Mouse (Mus musculus) MEL (cell line): ENCODE data around the gene Gfpt1. TPM values are rescaled to one million over a fixed set of nuclear protein-coding genes. Genes with fewer than 3 reads are reported as not detected.

Source experiments
- DNase-seq: peaks from one replicate; pipeline ENCODE4 v3.0.0; 2011; ENCODE audit warnings: low read depth, low spot score
- H3K27ac ChIP-seq: 2 replicates; pipeline ENCODE4 v1.5.1; 2012; ENCODE audit warnings: low read depth, mild to moderate bottlenecking, control low read depth, low read length, moderate library complexity; ENCODE audit not compliant: control insufficient read depth
- H3K27me3 ChIP-seq, 2 experiments: fragments of 150-350 bp in 1 of 2; sonication (generic) in 1 of 2; 2 replicates each; pipeline ENCODE4 v1.6.1; 2012; ENCODE audit warnings: low read length in 2 of 2, mild to moderate bottlenecking in 2 of 2, improper control_type of control experiment in 1 of 2, moderate library complexity in 1 of 2; ENCODE audit not compliant: insufficient read depth in 2 of 2, control insufficient read depth in 1 of 2
- H3K36me3 ChIP-seq, 2 experiments: 2 replicates each; pipeline ENCODE4 v1.6.1; 2012 to 2014; ENCODE audit warnings: low read length in 2 of 2, improper control_type of control experiment in 1 of 2, inconsistent platforms in 1 of 2, mild to moderate bottlenecking in 1 of 2; ENCODE audit not compliant: insufficient read depth in 2 of 2, control insufficient read depth in 1 of 2
- H3K4me1 ChIP-seq, 2 experiments: fragments of 150-350 bp in 1 of 2; sonication (generic) in 1 of 2; 2 replicates each; pipeline ENCODE4 v1.6.1; 2012; ENCODE audit warnings: low read length in 2 of 2, improper control_type of control experiment in 1 of 2, mild to moderate bottlenecking in 1 of 2; ENCODE audit not compliant: insufficient read depth in 2 of 2, control insufficient read depth in 1 of 2
- H3K4me3 ChIP-seq, 2 experiments: fragments of 150-350 bp in 1 of 2; sonication (generic) in 1 of 2; 2 replicates each; pipeline ENCODE4 v1.5.1; 2012; ENCODE audit warnings: low read depth in 2 of 2, low read length in 2 of 2, mild to moderate bottlenecking in 2 of 2, moderate library complexity in 2 of 2, control low read depth in 1 of 2, improper control_type of control experiment in 1 of 2; ENCODE audit not compliant: control insufficient read depth in 1 of 2, insufficient read depth in 1 of 2
- H3K79me2 ChIP-seq: 2 replicates; pipeline ENCODE4 v1.6.1; 2012; ENCODE audit warnings: mild to moderate bottlenecking, low read length, moderate library complexity; ENCODE audit not compliant: control insufficient read depth, poor library complexity, insufficient read depth
- H3K9ac ChIP-seq: 2 replicates; pipeline ENCODE4 v1.6.1; 2012; ENCODE audit warnings: low read depth, mild to moderate bottlenecking, control low read depth, low read length, moderate library complexity; ENCODE audit not compliant: control insufficient read depth, poor library complexity, severe bottlenecking
- H3K9me3 ChIP-seq: fragments of 150-350 bp; sonication (generic); replicated peaks from 2 replicates; pipeline ENCODE4 v1.6.1; 2012; ENCODE audit warnings: mild to moderate bottlenecking, low read length, improper control_type of control experiment, moderate library complexity; ENCODE audit not compliant: insufficient read depth
- BHLHE40 ChIP-seq: IDR thresholded peaks from 2 replicates; pipeline ENCODE4 v1.6.1; 2012; ENCODE audit warnings: low read depth, mild to moderate bottlenecking, inconsistent platforms, low read length, improper control_type of control experiment, borderline replicate concordance
- CHD1 ChIP-seq: IDR thresholded peaks from 2 replicates; pipeline ENCODE4 v1.6.1; 2012; ENCODE audit warnings: low read depth, mild to moderate bottlenecking, inconsistent platforms, low read length, improper control_type of control experiment
- CHD2 ChIP-seq: IDR thresholded peaks from 2 replicates; pipeline ENCODE4 v1.6.1; 2011; ENCODE audit warnings: low read length, improper control_type of control experiment
- CTCF ChIP-seq, 3 experiments: IDR thresholded peaks in 2 of 3; conservative IDR thresholded peaks in 1 of 3; 2 replicates each; pipeline ENCODE4 v1.5.1; 2011 to 2012; ENCODE audit warnings: low read length in 3 of 3, low read depth in 2 of 3, mild to moderate bottlenecking in 2 of 3, improper control_type of control experiment in 1 of 3, inconsistent platforms in 1 of 3, mixed read lengths in 1 of 3, moderate library complexity in 1 of 3; ENCODE audit not compliant: control insufficient read depth in 1 of 3, insufficient read depth in 1 of 3, poor library complexity in 1 of 3, severe bottlenecking in 1 of 3
- E2F4 ChIP-seq: IDR thresholded peaks from 2 replicates; pipeline ENCODE4 v1.6.1; 2011; ENCODE audit warnings: low read depth, low read length, improper control_type of control experiment, borderline replicate concordance
- ELF1 ChIP-seq: IDR thresholded peaks from 2 replicates; pipeline ENCODE4 v1.6.1; 2014; ENCODE audit warnings: low read depth, mild to moderate bottlenecking, inconsistent platforms, low read length, improper control_type of control experiment, moderate library complexity
- EP300 ChIP-seq, 2 experiments: IDR thresholded peaks; 2 replicates each; pipeline ENCODE4 v1.6.1; 2011; ENCODE audit warnings: improper control_type of control experiment in 2 of 2, low read length in 2 of 2, low read depth in 1 of 2, mild to moderate bottlenecking in 1 of 2
- ETS1 ChIP-seq: IDR thresholded peaks from 2 replicates; pipeline ENCODE4 v1.6.1; 2012; ENCODE audit warnings: low read depth, mild to moderate bottlenecking, inconsistent platforms, low read length, improper control_type of control experiment, moderate library complexity
- GABPA ChIP-seq: IDR thresholded peaks from 2 replicates; pipeline ENCODE4 v1.6.1; 2012; ENCODE audit warnings: low read depth, mild to moderate bottlenecking, inconsistent platforms, low read length, improper control_type of control experiment, moderate library complexity
- HCFC1 ChIP-seq: IDR thresholded peaks from 2 replicates; pipeline ENCODE4 v1.6.1; 2012; ENCODE audit warnings: low read depth, mild to moderate bottlenecking, inconsistent platforms, low read length, improper control_type of control experiment, moderate library complexity
- JUND ChIP-seq: IDR thresholded peaks from 2 replicates; pipeline ENCODE4 v1.6.1; 2011; ENCODE audit warnings: low read depth, mild to moderate bottlenecking, improper control_type of control experiment, low read length
- KAT2A ChIP-seq: conservative IDR thresholded peaks from 2 replicates; pipeline ENCODE4 v1.6.1; 2012; ENCODE audit warnings: low read depth, low read length, improper control_type of control experiment, inconsistent platforms
- MAFK ChIP-seq: IDR thresholded peaks from 2 replicates; pipeline ENCODE4 v1.6.1; 2011; ENCODE audit warnings: low read depth, mild to moderate bottlenecking, low read length, improper control_type of control experiment, borderline replicate concordance
- MAX ChIP-seq: IDR thresholded peaks from 2 replicates; pipeline ENCODE4 v1.6.1; 2011; ENCODE audit warnings: low read length, improper control_type of control experiment
- MEF2A ChIP-seq: IDR thresholded peaks from 2 replicates; pipeline ENCODE4 v1.6.1; 2014; ENCODE audit warnings: low read depth, mild to moderate bottlenecking, inconsistent platforms, low read length, improper control_type of control experiment; ENCODE audit not compliant: poor library complexity, insufficient replicate concordance, severe bottlenecking; ENCODE audit errors: extremely low read depth
- MXI1 ChIP-seq: IDR thresholded peaks from 2 replicates; pipeline ENCODE4 v1.6.1; 2011; ENCODE audit warnings: mild to moderate bottlenecking, low read depth, low read length, improper control_type of control experiment
- MYB ChIP-seq: IDR thresholded peaks from 2 replicates; pipeline ENCODE4 v1.6.1; 2011; ENCODE audit warnings: mild to moderate bottlenecking, low read depth, low read length, improper control_type of control experiment
- MYC ChIP-seq: IDR thresholded peaks from 2 replicates; pipeline ENCODE4 v1.6.1; 2011; ENCODE audit warnings: low read depth, mild to moderate bottlenecking, low read length, improper control_type of control experiment, moderate library complexity
- NELFE ChIP-seq: IDR thresholded peaks from 2 replicates; pipeline ENCODE4 v1.6.1; 2011; ENCODE audit warnings: low read depth, low read length, improper control_type of control experiment
- NRF1 ChIP-seq: IDR thresholded peaks from 2 replicates; pipeline ENCODE4 v1.6.1; 2014; ENCODE audit warnings: low read depth, mild to moderate bottlenecking, inconsistent platforms, low read length, improper control_type of control experiment, moderate library complexity; ENCODE audit not compliant: poor library complexity, insufficient read depth, severe bottlenecking
- POLR2A ChIP-seq, 2 experiments: IDR thresholded peaks; 2 replicates each; pipeline ENCODE4 v1.6.1; 2011 to 2012; ENCODE audit warnings: low read length in 2 of 2, mild to moderate bottlenecking in 2 of 2, control low read depth in 1 of 2, improper control_type of control experiment in 1 of 2, low read depth in 1 of 2, moderate library complexity in 1 of 2; ENCODE audit not compliant: control insufficient read depth in 1 of 2, insufficient read depth in 1 of 2, poor library complexity in 1 of 2
- POLR2AphosphoS2 ChIP-seq: IDR thresholded peaks from 2 replicates; pipeline ENCODE4 v1.6.1; 2011; ENCODE audit warnings: low read length, improper control_type of control experiment
- POLR2AphosphoS5 ChIP-seq: IDR thresholded peaks from 2 replicates; pipeline ENCODE4 v1.6.1; 2012; ENCODE audit warnings: low read depth, borderline replicate concordance, mild to moderate bottlenecking, inconsistent platforms, low read length, moderate library complexity, mixed read lengths
- RAD21 ChIP-seq: IDR thresholded peaks from 2 replicates; pipeline ENCODE4 v1.6.1; 2011; ENCODE audit warnings: mild to moderate bottlenecking, low read depth, low read length, improper control_type of control experiment
- RCOR1 ChIP-seq: IDR thresholded peaks from 2 replicates; pipeline ENCODE4 v1.6.1; 2012; ENCODE audit warnings: low read depth, mild to moderate bottlenecking, inconsistent platforms, low read length, improper control_type of control experiment
- SIN3A ChIP-seq: IDR thresholded peaks from 2 replicates; pipeline ENCODE4 v1.6.1; 2012; ENCODE audit warnings: low read length, improper control_type of control experiment, inconsistent platforms
- SMC3 ChIP-seq: IDR thresholded peaks from 2 replicates; pipeline ENCODE4 v1.6.1; 2011; ENCODE audit warnings: low read depth, low read length, improper control_type of control experiment
- TAL1 ChIP-seq: IDR thresholded peaks from 2 replicates; pipeline ENCODE4 v1.6.1; 2012; ENCODE audit warnings: mild to moderate bottlenecking, inconsistent platforms, low read length, moderate library complexity, mixed read lengths
- TBP ChIP-seq: IDR thresholded peaks from 2 replicates; pipeline ENCODE4 v1.8.0; 2011; ENCODE audit warnings: low read depth, low read length, improper control_type of control experiment
- TCF12 ChIP-seq: IDR thresholded peaks from 2 replicates; pipeline ENCODE4 v1.6.1; 2014; ENCODE audit warnings: low read depth, mild to moderate bottlenecking, inconsistent platforms, low read length, improper control_type of control experiment, moderate library complexity
- UBTF ChIP-seq: IDR thresholded peaks from 2 replicates; pipeline ENCODE4 v1.6.1; 2012; ENCODE audit warnings: low read depth, mild to moderate bottlenecking, inconsistent platforms, low read length, improper control_type of control experiment, moderate library complexity, borderline replicate concordance; ENCODE audit not compliant: insufficient read depth
- USF1 ChIP-seq: IDR thresholded peaks from 2 replicates; pipeline ENCODE4 v1.6.1; 2014; ENCODE audit warnings: low read depth, mild to moderate bottlenecking, inconsistent platforms, low read length, improper control_type of control experiment, moderate library complexity
- USF2 ChIP-seq, 2 experiments: IDR thresholded peaks; 2 replicates each; pipeline ENCODE4 v1.6.1; 2011 to 2012; ENCODE audit warnings: improper control_type of control experiment in 2 of 2, low read length in 2 of 2, borderline replicate concordance in 1 of 2, inconsistent platforms in 1 of 2, low read depth in 1 of 2, mild to moderate bottlenecking in 1 of 2; ENCODE audit not compliant: insufficient read depth in 1 of 2
- ZC3H11A ChIP-seq: IDR thresholded peaks from 2 replicates; pipeline ENCODE4 v1.6.1; 2012; ENCODE audit warnings: low read depth, mild to moderate bottlenecking, inconsistent platforms, low read length, improper control_type of control experiment
- ZKSCAN1 ChIP-seq: IDR thresholded peaks from 2 replicates; pipeline ENCODE4 v1.6.1; 2012; ENCODE audit warnings: low read depth, mild to moderate bottlenecking, inconsistent platforms, low read length, improper control_type of control experiment, moderate library complexity
- ZMIZ1 ChIP-seq: IDR thresholded peaks from 2 replicates; pipeline ENCODE4 v1.6.1; 2012; ENCODE audit warnings: low read depth, mild to moderate bottlenecking, inconsistent platforms, low read length, improper control_type of control experiment, moderate library complexity
- ZNF384 ChIP-seq: IDR thresholded peaks from 2 replicates; pipeline ENCODE4 v1.6.1; 2012; ENCODE audit warnings: low read depth, mild to moderate bottlenecking, inconsistent platforms, low read length, improper control_type of control experiment
- polyA plus RNA-seq, 2 experiments: library from polyadenylated mRNA; stranded (reverse) in 1 of 2; unstranded in 1 of 2; fragments of >175 nt in 1 of 2; fragments of >200 nt in 1 of 2; gene quantifications; 2 replicates each; pipeline versions ENCODE4 v1.2.1 to v1.2.4; 2012; ENCODE audit warnings: low replicate concordance in 2 of 2, low read depth in 1 of 2; ENCODE audit not compliant: insufficient read length in 2 of 2, insufficient read depth in 1 of 2, missing spikeins in 1 of 2
- total RNA-seq: library from RNA; depleted of rRNA; stranded (reverse); fragments of 300-350 nt; gene quantifications from 2 replicates; pipeline ENCODE4 v1.2.3, GENCODE M21; 2012

The Gfpt1 gene
- total and polyA plus RNA-seq, 3 experiments, result 29.6 to 69.3 (median 33.5) TPM

DNA sequence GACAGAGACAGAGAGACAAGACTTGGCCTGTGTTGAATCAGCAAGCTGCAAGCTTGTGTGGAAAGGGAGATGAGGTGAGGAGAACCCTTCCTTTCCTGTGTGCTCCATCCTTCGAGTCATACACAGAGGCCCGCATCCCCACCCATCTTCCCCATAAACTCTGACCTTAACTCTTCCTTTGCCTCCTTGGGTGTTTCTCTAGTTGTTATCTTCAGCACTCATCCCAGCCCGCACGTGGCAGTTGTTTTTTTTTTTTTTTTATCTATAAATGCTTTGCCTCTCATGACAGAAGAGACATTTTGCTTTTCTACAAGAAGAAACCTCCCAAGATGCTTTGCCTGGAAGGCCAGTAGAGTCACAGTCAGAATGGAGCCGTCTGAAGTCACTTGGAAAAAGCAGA, 95.8 kb downstream of the Gfpt1 start:
- peaks cover 0 to 12% of the 10 kb centered on the region in 2 experiments; a peak in 2 of 4 replicates for H3K4me1 ChIP-seq
- H3K9me3 ChIP-seq, result no peaks in the 10 kb centered on the region
- H3K27ac ChIP-seq, result no peak overlapping the region
- H3K9ac ChIP-seq, result no peak overlapping the region
- H3K27me3 ChIP-seq, result peaks cover 9 to 13% of the 10 kb centered on the region in 2 experiments; a peak in 3 of 4 replicates
- H3K4me3 ChIP-seq, result no peak overlapping the region
- no peaks in the 10 kb centered on the region for H3K79me2 ChIP-seq
- no peaks in the 10 kb centered on the region; a peak in 1 of 4 replicates for H3K36me3 ChIP-seq
- DNase-seq, result peak; percentile 24
- peak; percentile 57; the same call in 1 of the 2 replicates for TF ChIP-seq MXI1
- no peak for TF ChIP-seq MEF2A
- no peak for TF ChIP-seq POLR2AphosphoS2
- TF ChIP-seq ZKSCAN1, result no peak
- TF ChIP-seq KAT2A, result no peak
- TF ChIP-seq MAFK, result no peak
- TF ChIP-seq USF1, result peak; percentile 34; the same call in 1 of the 2 replicates
- peak; percentile 68; the same call in 1 of the 2 replicates for TF ChIP-seq MYC
- no peak for TF ChIP-seq HCFC1
- TF ChIP-seq CTCF (IDR thresholded peaks at IDR 0.05 in 2 of 3, conservative IDR thresholded peaks at IDR 0.05 in 1 of 3; ENCODE audit: control insufficient read depth in 1 of 3, insufficient read depth in 1 of 3, low read depth in 2 of 3, low read length in 3 of 3, poor library complexity in 1 of 3, severe bottlenecking in 1 of 3), result no peak
- no peak for TF ChIP-seq CHD2
- no peak for TF ChIP-seq CHD1
- TF ChIP-seq POLR2A (IDR thresholded peaks at IDR 0.05; ENCODE audit: control insufficient read depth in 1 of 2, insufficient read depth in 1 of 2, low read depth in 1 of 2, low read length in 2 of 2, poor library complexity in 1 of 2), result no peak
- no peak for TF ChIP-seq UBTF
- 0 out of 4 replicates have a peak, but pooled peaks of 1 of the 2 experiments have one; percentile 18 for TF ChIP-seq EP300 (IDR thresholded peaks at IDR 0.05; ENCODE audit: low read depth in 1 of 2, low read length in 2 of 2)
- peak; percentile 90 for TF ChIP-seq BHLHE40
- no peak for TF ChIP-seq NELFE
- no peak for TF ChIP-seq POLR2AphosphoS5
- TF ChIP-seq GABPA, result no peak
- TF ChIP-seq RAD21, result no peak
- TF ChIP-seq ELF1, result no peak
- TF ChIP-seq SMC3, result no peak
- no peak for TF ChIP-seq NRF1
- TF ChIP-seq ZMIZ1, result no peak
- TF ChIP-seq RCOR1, result no peak
- TF ChIP-seq E2F4, result no peak
- 0 out of 2 replicates have a peak, but pooled peaks have one; percentile 9 for TF ChIP-seq ETS1
- TF ChIP-seq SIN3A, result peak; percentile 61; the same call in 1 of the 2 replicates
- TF ChIP-seq ZC3H11A, result no peak
- TF ChIP-seq USF2 (IDR thresholded peaks at IDR 0.05; ENCODE audit: borderline replicate concordance in 1 of 2, insufficient read depth in 1 of 2, low read depth in 1 of 2, low read length in 2 of 2), result no peak
- TF ChIP-seq MYB, result no peak
- no peak for TF ChIP-seq TAL1
- no peak for TF ChIP-seq TBP
- peak; percentile 89 for TF ChIP-seq ZNF384
- no peak for TF ChIP-seq TCF12
- TF ChIP-seq JUND, result no peak
- peak; percentile 33; the same call in 1 of the 2 replicates for TF ChIP-seq MAX
